Mouse (Mus musculus) embryonic facial prominence, embryonic 15.5 days (tissue): ENCODE measurements around the gene Anxa9. TPM values are rescaled to one million over a fixed set of nuclear protein-coding genes. Genes with fewer than 3 reads are reported as not detected.

ENCODE experiments used
- polyA plus RNA-seq: library from polyadenylated mRNA; unstranded; fragments of >200 nt; fragmentation: Nextera tagmentation; extraction: Ambion mirVana; gene quantifications from 2 replicates; pipeline ENCODE4 v1.2.1, GENCODE M21; 2015

Gene Anxa9
- polyA plus RNA-seq, 1 experiment from 2014 or later = 11.6 TPM

Other genes with a start within 250 kb of the Anxa9 start
- gene Pip5k1a, start 200.2 kb downstream of the Anxa9 start, polyA plus RNA-seq = 22.3 and 23.0 TPM in 2 replicates
- gene Vps72, start 196.2 kb downstream of the Anxa9 start, polyA plus RNA-seq = 142 and 162 TPM in 2 replicates
- 1.7 and 3.8 TPM in 2 replicates for gene Tmod4, start 182.7 kb downstream of the Anxa9 start, polyA plus RNA-seq
- gene Scnm1, start 173.2 kb downstream of the Anxa9 start, polyA plus RNA-seq = 73.0 and 79.5 TPM in 2 replicates
- 16.9 and 17.4 TPM in 2 replicates for gene Lysmd1, start 173.1 kb downstream of the Anxa9 start, polyA plus RNA-seq
- gene Tnfaip8l2, start 164.8 kb downstream of the Anxa9 start, polyA plus RNA-seq = 6.6 and 7.6 TPM in 2 replicates
- 13.1 and 15.6 TPM in 2 replicates for gene Sema6c, start 146.7 kb downstream of the Anxa9 start, polyA plus RNA-seq
- gene Gabpb2, start 89.3 kb downstream of the Anxa9 start, polyA plus RNA-seq = 8.9 and 9.8 TPM in 2 replicates
- 121 and 123 TPM in 2 replicates for gene Cdc42se1, start 78.4 kb downstream of the Anxa9 start, polyA plus RNA-seq
- gene Mllt11, start 75.0 kb downstream of the Anxa9 start, polyA plus RNA-seq = 18.4 and 19.2 TPM in 2 replicates
- 0.54 and 0.80 TPM in 2 replicates for gene Gm128, start 65.6 kb downstream of the Anxa9 start, polyA plus RNA-seq
- 10.3 and 10.7 TPM in 2 replicates for gene Bnipl, start 56.0 kb downstream of the Anxa9 start, polyA plus RNA-seq
- gene Mindy1, start 25.8 kb downstream of the Anxa9 start, polyA plus RNA-seq = 48.1 and 54.0 TPM in 2 replicates
- 26.0 and 26.5 TPM in 2 replicates for gene Prune1, start 25.1 kb downstream of the Anxa9 start, polyA plus RNA-seq
- 146 and 153 TPM in 2 replicates for gene Cers2, start 7.6 kb upstream of the Anxa9 start, polyA plus RNA-seq
- 38.3 and 39.4 TPM in 2 replicates for gene Setdb1, start 50.0 kb upstream of the Anxa9 start, polyA plus RNA-seq
- gene 4930558C23Rik, start 95.7 kb upstream of the Anxa9 start, polyA plus RNA-seq = 0.24 TPM in 1 of 2 replicates, not detected in the other
- 49.9 and 50.2 TPM in 2 replicates for gene Arnt, start 127.2 kb upstream of the Anxa9 start, polyA plus RNA-seq
- gene Ctsk, start 192.1 kb upstream of the Anxa9 start, polyA plus RNA-seq = 122 and 138 TPM in 2 replicates
- 22.1 and 22.2 TPM in 2 replicates for gene Ctss, start 219.6 kb upstream of the Anxa9 start, polyA plus RNA-seq